Mouse (Mus musculus) myocyte (in vitro differentiated cells): ENCODE measurements around the gene Ssc5d.

Experiments used
- E2F4 ChIP-seq: IDR thresholded peaks from one replicate; pipeline ENCODE4 v1.6.1; 2011; ENCODE audit warnings: mild to moderate bottlenecking, control low read depth, moderate library complexity; ENCODE audit not compliant: insufficient read depth
- MAX ChIP-seq: IDR thresholded peaks from one replicate; pipeline ENCODE4 v1.6.1; 2011; ENCODE audit warnings: low read depth, mild to moderate bottlenecking, control low read depth
- MYOD1 ChIP-seq, 3 experiments: IDR thresholded peaks; one replicate each; pipeline ENCODE4 v1.6.1; 2011; ENCODE audit warnings: control low read depth in 2 of 3, low read depth in 2 of 3, mild to moderate bottlenecking in 2 of 3, moderate library complexity in 1 of 3; ENCODE audit not compliant: insufficient read length in 2 of 3, control insufficient read depth in 1 of 3
- POLR2A ChIP-seq: IDR thresholded peaks from one replicate; pipeline ENCODE4 v1.6.1; 2011; ENCODE audit warnings: low read depth, mild to moderate bottlenecking, control low read depth, moderate library complexity; ENCODE audit not compliant: insufficient read length
- POLR2AphosphoS2 ChIP-seq: IDR thresholded peaks from one replicate; pipeline ENCODE4 v1.6.1; 2011; ENCODE audit warnings: low read depth, control low read depth; ENCODE audit not compliant: insufficient read length
- REST ChIP-seq: IDR thresholded peaks from one replicate; pipeline ENCODE4 v1.6.1; 2011; ENCODE audit warnings: mild to moderate bottlenecking, control low read depth, moderate library complexity; ENCODE audit not compliant: insufficient read depth, insufficient read length
- SRF ChIP-seq: IDR thresholded peaks from one replicate; pipeline ENCODE4 v1.6.1; 2011; ENCODE audit warnings: low read depth; ENCODE audit not compliant: control insufficient read depth, insufficient read length
- TCF12 ChIP-seq: IDR thresholded peaks from one replicate; pipeline ENCODE4 v1.6.1; 2011; ENCODE audit warnings: mild to moderate bottlenecking, control low read depth; ENCODE audit not compliant: poor library complexity, insufficient read depth, severe bottlenecking
- TCF3 ChIP-seq: IDR thresholded peaks from one replicate; pipeline ENCODE4 v1.6.1; 2011; ENCODE audit warnings: low read depth, control low read depth; ENCODE audit not compliant: insufficient read length
- USF1 ChIP-seq: IDR thresholded peaks from one replicate; pipeline ENCODE4 v1.6.1; 2011; ENCODE audit warnings: low read depth, mild to moderate bottlenecking, control low read depth, moderate library complexity

DNA sequence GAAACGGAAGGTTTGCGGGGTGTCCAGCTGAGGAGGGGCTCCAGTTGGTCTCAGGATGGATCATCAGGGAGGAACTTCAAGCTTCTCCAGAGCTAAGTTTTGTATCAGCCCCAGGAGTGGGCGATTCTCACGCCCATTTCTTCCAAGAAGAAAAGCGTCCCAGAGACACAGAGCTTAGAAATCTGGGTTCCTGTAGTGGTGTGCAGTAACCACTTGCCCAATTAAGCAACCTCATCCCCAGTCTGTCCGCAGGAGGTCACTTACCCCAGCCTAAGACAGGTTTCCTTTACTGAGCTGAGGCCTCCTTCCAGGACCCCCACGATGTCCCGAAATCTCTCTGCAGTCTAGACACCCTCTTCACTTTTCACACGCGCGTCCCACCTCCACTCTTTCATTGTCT lies 48.4 kb upstream of the Ssc5d start:
- TF ChIP-seq TCF12 = no peak
- TF ChIP-seq SRF = no peak
- TF ChIP-seq E2F4 = no peak
- no peak for TF ChIP-seq POLR2A
- TF ChIP-seq MAX = no peak
- no peak for TF ChIP-seq MYOD1 (IDR thresholded peaks at IDR 0.05; ENCODE audit: control insufficient read depth in 1 of 3, insufficient read length in 2 of 3, low read depth in 2 of 3)
- no peak for TF ChIP-seq REST
- no peak for TF ChIP-seq POLR2AphosphoS2
- no peak for TF ChIP-seq USF1
- TF ChIP-seq TCF3 = no peak
